Mouse (Mus musculus) lung, adult 2 months (tissue): ENCODE measurements around the gene Gm21958.

ENCODE experiments used
- CTCF ChIP-seq: fragments of 200-500 bp; IDR thresholded peaks from 2 replicates; pipeline ENCODE4 v1.5.1; 2011; ENCODE audit warnings: mild to moderate bottlenecking, low read length, control low read depth; ENCODE audit not compliant: insufficient read depth
- POLR2A ChIP-seq: fragments of 200-500 bp; IDR thresholded peaks from 2 replicates; pipeline ENCODE4 v1.6.1; 2011; ENCODE audit warnings: low read depth, mild to moderate bottlenecking, control low read depth, low read length, borderline replicate concordance; ENCODE audit errors: extremely low read depth

- TF ChIP-seq POLR2A (no peak), CTCF (peak; percentile 38; the same call in 1 of the 2 replicates)
Measured at GRCm38 (mm10) chr3:54669559-54669958, 44.6 kb downstream of the Gm21958 start.
